Mouse (Mus musculus) brain, embryonic 14.5 days (tissue): ENCODE measurements around the gene C330021F23Rik.

Experiments used
- CTCF ChIP-seq: fragments of 200-500 bp; IDR thresholded peaks from 2 replicates; pipeline ENCODE4 v1.5.1; 2012; ENCODE audit warnings: inconsistent platforms, mild to moderate bottlenecking, moderate library complexity, borderline replicate concordance; ENCODE audit not compliant: insufficient read depth, insufficient read length; ENCODE audit errors: extremely low read depth
- POLR2A ChIP-seq: fragments of 200-500 bp; IDR thresholded peaks from 2 replicates; pipeline ENCODE4 v1.6.1; 2012; ENCODE audit warnings: mild to moderate bottlenecking, inconsistent platforms, borderline replicate concordance; ENCODE audit not compliant: poor library complexity, insufficient read depth, insufficient read length, severe bottlenecking; ENCODE audit errors: extremely low read depth

- TF ChIP-seq POLR2A: no peak
- no peak for TF ChIP-seq CTCF
Measured at GRCm38 (mm10) chr8:3522007-3522697, 45.6 kb upstream of the C330021F23Rik start.
